Comparison of ENCODE assay signal across 27 mouse cellular contexts in the genomic region with DNA sequence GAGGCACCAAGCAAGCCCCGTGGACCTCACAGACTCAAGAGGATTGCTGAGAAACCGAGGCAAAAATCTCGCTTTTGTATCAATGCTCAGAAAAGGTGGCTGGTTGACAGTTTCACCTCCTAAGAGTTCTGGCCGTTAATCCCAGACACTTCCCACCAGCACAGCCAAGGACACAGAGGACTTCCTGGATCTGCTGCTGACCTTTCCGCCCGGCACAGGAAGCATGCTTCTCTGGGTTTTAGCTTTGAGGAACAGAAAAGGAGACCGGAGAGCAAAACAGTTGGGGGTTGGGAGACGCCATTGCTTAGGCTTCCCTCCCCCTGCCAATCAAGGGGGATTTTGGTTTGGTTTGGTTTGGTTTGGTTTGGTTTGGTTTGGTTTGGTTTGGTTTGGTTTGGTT. TPM values are rescaled to one million over a fixed set of nuclear protein-coding genes. Genes with fewer than 3 reads are reported as not detected.
A peak's percentile ranks its signal among the peaks of the same experiment; 100 is the strongest.
DNase-seq lines count a peak whose midpoint lies in the region; ATAC-seq and TF ChIP-seq lines count a peak whose summit lies in the region.
"Had no signal": no experiment of that assay in that cellular context is flagged by ENCODE, and none has a peak within 500 bp of the region (broad histone marks: within the 10 kb centered on the region; RNA-seq: fewer than 3 reads in every experiment).

No protein-coding gene starts in this region.

- peak overlapping the region; percentile 22; the same call in 1 of the 2 replicates for H3K27ac ChIP-seq in heart, embryonic 10.5 days
- H3K27ac ChIP-seq in kidney, embryonic 16.5 days (ENCODE audit: low read length), result no peak overlapping the region
- H3K27ac ChIP-seq in testis, adult 2 months (ENCODE audit: control insufficient read depth, insufficient read depth, low read depth, low read length), result peak overlapping the region; percentile 42
- H3K27ac ChIP-seq: embryonic facial prominence, embryonic 12.5 days; hindbrain, embryonic 12.5 days; limb, embryonic 13.5 days; liver, embryonic 15.5 days; midbrain, embryonic 10.5 days; neural tube, embryonic 13.5 days had no signal

- no peak for TF ChIP-seq POLR2A in testis, adult 2 months (IDR thresholded peaks at IDR 0.05; ENCODE audit: control insufficient read depth, low read depth, low read length)

- no peak for ATAC-seq in kidney, embryonic 16.5 days (ENCODE audit: low FRiP score, low TSS enrichment)
- ATAC-seq: forebrain, postnatal 0 days; lung, postnatal 0 days; midbrain, embryonic 16.5 days had no signal

- peaks cover 51% of the 10 kb centered on the region for H3K4me1 ChIP-seq in heart, embryonic 10.5 days
- H3K4me1 ChIP-seq in kidney, embryonic 16.5 days (ENCODE audit: insufficient read depth, low read length), result peaks cover 54% of the 10 kb centered on the region
- peaks cover 14% of the 10 kb centered on the region for H3K4me1 ChIP-seq in testis, adult 2 months (ENCODE audit: control insufficient read depth, insufficient read depth, low read length)

- intact Hi-C loops in heart, postnatal 36 days (cut with DNase I), result loop anchor here (2.0 kb wide), 1 partner anchor 47 kb away; a partner anchor contains a TSS

- no peak for TF ChIP-seq CTCF in testis, adult 2 months (IDR thresholded peaks at IDR 0.05; ENCODE audit: control insufficient read depth, insufficient read depth, insufficient replicate concordance, low read depth, low read length)

- 80% methylated on average over 8 of the region's 8 CpGs for WGBS in heart, embryonic 10.5 days
- WGBS in kidney, embryonic 16.5 days, result 73% methylated on average over 8 of the region's 8 CpGs

- DNase-seq in adrenal gland, postnatal 14 days, result peak; percentile 23
- DNase-seq in adrenal gland, postnatal 4 days (ENCODE audit: low spot score in 2 of 2), result no peak
- DNase-seq in heart, embryonic 10.5 days (ENCODE audit: low spot score), result no peak
- DNase-seq in heart, postnatal 36 days, result no peak
- peak; percentile 55 for DNase-seq in kidney, postnatal 10 days
- no peak for DNase-seq in testis, postnatal 14 days (ENCODE audit: low spot score)
- DNase-seq: cerebellum, adult 2 months; cerebellum, postnatal 25 days; forebrain, postnatal 0 days; gastrocnemius, postnatal 25 days; layer of hippocampus, adult 9-11 months; retina, postnatal 1 day; right cerebral cortex, postnatal 25 days; spleen, adult 18-20 months; thymus, postnatal 25 days had no signal

- no peak overlapping the region for H3K4me3 ChIP-seq in heart, embryonic 10.5 days
- H3K4me3 ChIP-seq in kidney, embryonic 16.5 days (ENCODE audit: low read length), result no peak overlapping the region
- H3K4me3 ChIP-seq in testis, adult 2 months (ENCODE audit: control insufficient read depth, low read depth, low read length), result no peak overlapping the region
- H3K4me3 ChIP-seq: embryonic facial prominence, embryonic 12.5 days; heart, embryonic 15.5 days; hindbrain, embryonic 12.5 days; limb, embryonic 13.5 days; liver, embryonic 15.5 days; midbrain, embryonic 10.5 days; myocyte; neural tube, embryonic 13.5 days had no signal

- H3K9ac ChIP-seq in kidney, embryonic 16.5 days (replicated peaks; ENCODE audit: low read length), result no peak overlapping the region
- H3K9ac ChIP-seq: embryonic facial prominence, embryonic 12.5 days; forebrain, postnatal 0 days; heart, embryonic 15.5 days; hindbrain, embryonic 12.5 days; limb, embryonic 13.5 days; liver, embryonic 15.5 days; neural tube, embryonic 13.5 days had no signal

- H3K4me2 ChIP-seq in kidney, embryonic 16.5 days (replicated peaks; ENCODE audit: low read depth, low read length), result no peak overlapping the region
- H3K4me2 ChIP-seq: embryonic facial prominence, embryonic 12.5 days; heart, embryonic 15.5 days; hindbrain, embryonic 12.5 days; limb, embryonic 13.5 days; liver, embryonic 15.5 days; neural tube, embryonic 13.5 days had no signal

- no peaks in the 10 kb centered on the region for H3K9me3 ChIP-seq in heart, embryonic 10.5 days
- no peaks in the 10 kb centered on the region for H3K9me3 ChIP-seq in kidney, embryonic 16.5 days (ENCODE audit: low read length)
- H3K9me3 ChIP-seq: embryonic facial prominence, embryonic 12.5 days; heart, embryonic 15.5 days; hindbrain, embryonic 12.5 days; limb, embryonic 13.5 days; liver, embryonic 15.5 days; midbrain, embryonic 10.5 days; neural tube, embryonic 13.5 days had no signal

- H3K27me3 ChIP-seq in heart, embryonic 10.5 days (ENCODE audit: insufficient read depth, poor library complexity, severe bottlenecking), result no peaks in the 10 kb centered on the region
- H3K27me3 ChIP-seq in kidney, embryonic 16.5 days (ENCODE audit: insufficient read depth, low read length), result no peaks in the 10 kb centered on the region
- no peaks in the 10 kb centered on the region for H3K27me3 ChIP-seq in testis, adult 2 months (ENCODE audit: control insufficient read depth, insufficient read depth, low read length)
- H3K27me3 ChIP-seq: embryonic facial prominence, embryonic 12.5 days; heart, embryonic 15.5 days; hindbrain, embryonic 12.5 days; limb, embryonic 13.5 days; liver, embryonic 15.5 days; neural tube, embryonic 13.5 days had no signal

- peaks cover 21% of the 10 kb centered on the region for H3K36me3 ChIP-seq in heart, embryonic 10.5 days
- H3K36me3 ChIP-seq in kidney, embryonic 16.5 days (ENCODE audit: insufficient read depth, low read length), result peaks cover 7% of the 10 kb centered on the region; the same call in 1 of the 2 replicates
- H3K36me3 ChIP-seq in testis, adult 2 months (ENCODE audit: control insufficient read depth, insufficient read depth, low read length), result no peaks in the 10 kb centered on the region
- H3K36me3 ChIP-seq: liver, embryonic 15.5 days had no signal

RNA-seq across cellular contexts. Expression of a gene that starts 47.0 kb away (rescaled TPM):
- total RNA-seq in adrenal gland, postnatal 14 days (2021), result 2.4 and 3.7 TPM in 2 replicates
- 1 to 10 TPM; 6.6 to 7.7 TPM for total RNA-seq in adrenal gland, postnatal 4 days (2021)
- 1.7 and 1.9 TPM in 2 replicates for polyA plus RNA-seq in heart, embryonic 10.5 days (2016; fragmentation: Nextera tagmentation; extraction: Ambion mirVana)
- total RNA-seq in heart, postnatal 36 days (2021), result 1 to 10 TPM; 1.1 to 3.2 TPM
- polyA plus RNA-seq in kidney, embryonic 16.5 days (2015; fragmentation: Nextera tagmentation; extraction: Ambion mirVana), result 2.2 and 2.3 TPM in 2 replicates
- 1.4 and 1.5 TPM in 2 replicates for polyA plus RNA-seq in testis, adult 2 months (2012; rRNA removed)

Comparison
In these comparisons a context has a peak if more than half of its experiments do, and no peak if none do; other contexts are left out.
1. DNase-seq: peak in adrenal gland, postnatal 14 days (single experiment) and kidney, postnatal 10 days (single experiment); none in adrenal gland, postnatal 4 days (0 of 2), heart, embryonic 10.5 days (single experiment), heart, postnatal 36 days (0 of 2) and testis, postnatal 14 days (single experiment).